Mouse (Mus musculus) left cerebral cortex, postnatal 10 days (tissue): ENCODE measurements around the gene Cox18. TPM values are rescaled to one million over a fixed set of nuclear protein-coding genes. Genes with fewer than 3 reads are reported as not detected.

ENCODE experiments used
- DNase-seq, 2 experiments: peaks; one replicate each; pipeline ENCODE4 v3.0.0; 2021 to 2022; ENCODE audit warnings: low spot score in 2 of 2, mixed read lengths in 1 of 2; ENCODE audit errors: extremely low spot score in 1 of 2
- intact Hi-C: fragments of 180-260 bp; cut with DNase I; formaldehyde crosslinking; loops from one replicate; pipeline ENCODE4 v1.15.1; 2025
- total RNA-seq, 2 experiments: library from RNA; stranded (reverse); gene quantifications; 2 replicates each; pipeline ENCODE4 v1.2.3; 2021

The Cox18 gene
- total RNA-seq, 2 experiments from 2014 or later, result 26.5 to 31.3 TPM

DNA sequence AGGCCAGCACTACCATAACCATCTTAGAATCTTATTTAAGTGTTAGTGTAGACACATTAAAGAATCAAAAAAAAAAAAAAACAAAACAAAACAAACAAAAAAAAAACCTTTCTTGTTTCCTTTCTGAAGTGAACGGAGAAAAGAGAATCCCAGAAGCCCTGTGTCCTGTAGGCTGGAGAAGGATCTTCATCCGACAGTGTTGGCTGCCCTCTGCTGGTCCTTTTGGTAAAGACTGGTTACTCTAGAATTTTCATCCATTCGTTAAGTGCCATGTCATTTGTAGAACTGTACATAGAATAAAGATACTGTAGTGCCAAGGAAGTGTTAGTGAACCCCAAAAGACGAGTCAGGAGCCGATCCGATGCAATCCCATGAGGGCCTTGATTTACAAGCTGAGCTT is 29.0 kb downstream of the Cox18 start:
- intact Hi-C loops, result loop anchor here (5.0 to 10.0 kb wide), 4 partner anchors 213 to 783 kb away; partner anchors contain the start of gene Npffr2

DNA sequence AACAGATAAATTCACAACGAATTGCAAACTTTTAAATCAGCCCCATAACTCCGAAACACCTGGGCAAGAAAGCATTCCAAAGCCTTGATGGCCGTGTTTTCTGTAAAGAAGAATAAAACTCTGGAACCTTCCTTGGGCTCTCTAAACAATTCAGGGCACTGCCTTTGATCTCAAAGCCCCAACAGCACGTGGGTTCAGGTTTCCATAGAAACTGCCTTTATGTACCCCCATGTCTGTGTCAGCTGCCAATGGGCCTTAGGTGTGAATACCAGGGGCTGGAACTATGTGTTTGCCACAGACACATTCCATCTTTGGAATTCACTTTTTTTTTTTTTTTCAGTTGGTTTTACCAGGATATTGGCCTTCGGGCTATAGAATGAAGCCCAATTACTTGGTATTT is 41.0 kb downstream of the Cox18 start:
- intact Hi-C loops, result no loop called here
- DNase-seq, result no peak

More for the DNA sequence above, 29.0 kb downstream of the Cox18 start:
- peak; percentile 61 to 74 for DNase-seq

DNA sequence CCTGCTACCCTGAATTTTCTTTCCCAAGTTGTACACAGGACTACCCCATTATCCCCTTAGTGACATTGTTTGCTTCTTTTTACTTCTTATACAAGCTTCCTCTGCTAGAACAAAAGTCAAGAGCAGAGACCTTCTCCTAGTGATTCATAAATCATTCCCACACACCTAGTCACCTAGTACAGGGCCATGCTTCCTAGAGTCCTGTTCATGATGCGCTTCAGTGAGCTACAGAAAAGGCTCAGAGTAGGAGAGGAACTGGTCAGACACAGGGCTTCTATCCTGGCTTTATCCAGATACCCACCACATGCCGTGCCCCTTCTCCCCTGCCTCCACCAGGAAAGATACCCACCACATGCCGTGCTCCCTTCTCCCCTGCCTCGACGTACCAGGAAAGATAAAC is 44.7 kb downstream of the Cox18 start:
- DNase-seq, result no peak
- intact Hi-C loops, result no loop called here

DNA sequence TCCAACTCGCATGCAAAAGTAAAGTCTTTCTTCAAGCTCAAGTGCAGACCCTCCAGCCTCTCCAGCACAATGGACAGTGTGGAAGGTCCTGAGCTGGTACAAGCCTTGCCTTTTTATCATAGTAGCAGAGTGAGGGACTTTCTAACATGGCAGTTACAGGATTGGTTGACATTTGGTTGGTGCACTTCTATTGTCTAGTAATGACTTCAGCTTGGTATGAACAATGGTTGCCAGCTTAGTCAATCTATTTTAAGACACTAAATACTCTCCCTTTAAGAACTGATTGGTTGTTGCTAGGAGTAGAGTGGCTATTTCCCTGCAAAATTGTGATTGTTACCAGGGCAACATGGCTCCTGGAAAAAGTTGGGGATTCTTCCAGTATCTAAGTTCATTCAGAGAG is 45.7 kb downstream of the Cox18 start:
- peak in 1 of 2 experiments; percentile 13 for DNase-seq
- intact Hi-C loops, result no loop called here

Other genes with a start within 250 kb of the Cox18 start
- gene Ankrd17, start 142.6 kb upstream of the Cox18 start, total RNA-seq, result 100 to 1,000 TPM; 108 TPM
- 1 to 10 TPM; 1.1 to 1.3 TPM for gene Gm9958, start 143.2 kb upstream of the Cox18 start, total RNA-seq
- under 1 TPM in 1 of 2 experiments, not detected in 1; 0.28 TPM for gene Alb, start 236.9 kb upstream of the Cox18 start, total RNA-seq